Mouse (Mus musculus) adrenal gland, postnatal 25 days (tissue): ENCODE measurements around the gene Uap1. TPM values are rescaled to one million over a fixed set of nuclear protein-coding genes. Genes with fewer than 3 reads are reported as not detected.
"Not testable (repeated sequence)": the region's sequence is repeated elsewhere in the genome, so short reads cannot be mapped to it uniquely, and the experiment has no call there.

Experiments used
- DNase-seq: peaks from one replicate; pipeline ENCODE4 v3.0.0; 2021; ENCODE audit warnings: mixed read lengths
- total RNA-seq: library from RNA; stranded (reverse); gene quantifications from 2 replicates; pipeline ENCODE4 v1.2.3, GENCODE M21; 2021

The Uap1 gene
- total RNA-seq, 1 experiment from 2014 or later = 47.1 TPM

- DNase-seq = peak; percentile 14
Measured at GRCm38 (mm10) chr1:170111651-170112226, 63.0 kb downstream of the Uap1 start.

DNA sequence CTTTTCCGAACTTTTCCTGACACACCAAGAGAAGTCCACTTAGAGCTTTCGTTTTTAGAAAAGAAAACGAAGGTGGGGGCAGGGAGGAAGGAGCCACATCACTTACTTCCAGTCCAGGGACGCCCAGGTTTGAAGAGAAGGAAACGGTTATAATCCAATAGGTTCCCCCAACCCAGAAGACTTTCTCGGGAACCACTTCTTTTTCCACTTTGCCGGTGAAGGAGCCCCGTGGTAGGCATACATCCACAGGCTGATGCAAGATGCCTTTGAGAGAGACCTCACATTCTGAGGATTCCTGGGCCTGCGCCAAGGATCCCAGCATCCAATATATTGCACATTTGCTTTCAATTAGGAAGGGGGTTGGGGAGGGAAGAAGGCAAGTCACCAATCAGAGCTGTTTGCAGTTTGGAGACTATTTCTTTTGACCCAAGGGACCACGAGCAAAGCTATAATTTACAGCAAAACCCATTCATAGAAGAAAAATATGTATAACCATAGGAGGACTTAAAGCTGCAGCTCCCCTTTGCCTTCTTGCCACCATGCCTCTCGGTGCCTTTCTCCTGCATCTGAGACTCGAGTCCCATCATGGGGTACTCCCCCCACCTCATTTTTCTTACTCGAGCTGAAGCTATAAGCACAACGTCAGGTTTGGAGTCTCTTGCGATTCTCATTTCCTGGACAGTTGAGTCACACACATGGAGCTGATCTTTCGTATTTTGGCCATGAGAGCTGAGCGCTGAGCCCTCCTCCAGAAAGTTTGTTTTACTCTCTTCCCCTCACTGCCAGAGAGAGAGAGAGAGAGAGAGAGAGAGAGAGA, 64.0 kb downstream of the Uap1 start, which contains the start of gene Ddr2:
TSS of gene Ddr2 (minus strand) at position 247 of the 817 bp plus-strand sequence.
- DNase-seq = peak; percentile 23

- DNase-seq = no peak
Measured at GRCm38 (mm10) chr1:170109776-170110515, 64.8 kb downstream of the Uap1 start.

DNA sequence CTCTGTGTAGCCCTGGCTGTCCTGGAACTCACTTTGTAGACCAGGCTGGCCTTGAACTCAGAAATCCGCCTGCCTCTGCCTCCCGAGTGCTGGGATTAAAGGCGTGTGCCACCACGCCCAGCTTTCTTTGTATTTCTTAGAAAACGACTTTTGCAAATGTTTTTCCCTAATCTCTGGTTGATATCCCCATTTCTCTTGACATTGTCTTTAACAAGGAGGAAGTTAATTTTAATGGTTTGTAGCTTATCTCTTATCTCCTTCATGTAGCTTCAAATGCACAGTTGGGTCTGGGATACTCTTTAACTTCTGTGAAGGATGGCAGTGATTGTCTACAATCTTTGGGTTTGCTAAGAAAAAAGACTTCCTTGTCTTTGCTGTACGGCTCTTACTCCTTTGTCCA, 71.9 kb downstream of the Uap1 start:
- not testable (repeated sequence) for DNase-seq

Other genes starting within 250 kb of the Uap1 start
- 0.55 and 0.90 TPM in 2 replicates for gene Ccdc190, start 246.3 kb downstream of the Uap1 start, total RNA-seq
- 136 and 150 TPM in 2 replicates for gene Hsd17b7, start 205.7 kb downstream of the Uap1 start, total RNA-seq
- gene Ddr2, start 64.2 kb downstream of the Uap1 start, total RNA-seq = 11.0 and 13.2 TPM in 2 replicates
- 65.0 and 68.4 TPM in 2 replicates for gene Uhmk1, start 40.4 kb upstream of the Uap1 start, total RNA-seq
- gene Sh2d1b2, start 57.8 kb upstream of the Uap1 start, total RNA-seq = not detected in 2 replicates
- gene Sh2d1b1, start 102.4 kb upstream of the Uap1 start, total RNA-seq = 0.39 TPM in 1 of 2 replicates, not detected in the other
- gene Gm7694, start 131.4 kb upstream of the Uap1 start, total RNA-seq = 6.9 and 11.7 TPM in 2 replicates
- gene Spata46, start 133.8 kb upstream of the Uap1 start, total RNA-seq = not detected in 2 replicates